Mouse (Mus musculus): ENCODE measurements around the gene Atg4d.
"Not testable (repeated sequence)": the region's sequence is repeated elsewhere in the genome, so short reads cannot be mapped to it uniquely, and the experiment has no call there.

Gene Atg4d

DNA sequence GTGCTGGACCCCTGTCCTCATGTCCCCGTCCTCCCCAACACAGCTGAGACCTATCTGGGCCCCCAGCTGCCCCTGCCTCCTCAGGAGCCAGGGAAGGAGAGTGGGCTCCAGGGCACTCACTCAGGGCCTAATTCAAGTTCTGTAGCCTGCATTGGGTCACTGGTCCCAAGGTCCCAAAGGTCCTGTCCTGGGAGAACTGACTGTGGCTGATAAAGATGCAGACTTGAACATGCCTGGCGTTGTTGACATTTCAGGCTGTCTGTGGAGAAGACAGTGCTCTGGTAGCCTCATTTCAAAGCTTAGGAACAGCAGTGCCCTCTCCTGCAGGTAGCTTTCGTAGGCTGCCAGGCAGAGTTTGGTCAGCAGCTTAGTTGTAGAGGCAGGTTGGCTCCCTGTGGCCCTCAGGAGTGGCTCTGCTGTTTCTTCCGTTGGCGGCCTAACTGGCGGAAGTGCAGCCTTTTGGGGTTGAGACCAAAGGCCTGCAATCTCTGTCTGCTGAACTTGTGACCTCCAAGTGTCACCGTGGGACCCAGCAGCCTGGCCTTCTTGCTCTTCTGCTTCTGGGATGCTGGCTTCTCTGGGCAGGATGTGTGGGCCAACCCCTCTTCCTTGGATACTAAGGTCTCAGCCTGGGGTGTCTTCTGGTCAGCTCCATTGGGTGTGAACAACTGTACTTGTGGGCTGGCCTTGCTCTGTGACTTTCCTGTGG lies 8.6 kb downstream of the Atg4d start:
- in situ Hi-C loops (cut with MboI, MseI) = no loop called here

DNA sequence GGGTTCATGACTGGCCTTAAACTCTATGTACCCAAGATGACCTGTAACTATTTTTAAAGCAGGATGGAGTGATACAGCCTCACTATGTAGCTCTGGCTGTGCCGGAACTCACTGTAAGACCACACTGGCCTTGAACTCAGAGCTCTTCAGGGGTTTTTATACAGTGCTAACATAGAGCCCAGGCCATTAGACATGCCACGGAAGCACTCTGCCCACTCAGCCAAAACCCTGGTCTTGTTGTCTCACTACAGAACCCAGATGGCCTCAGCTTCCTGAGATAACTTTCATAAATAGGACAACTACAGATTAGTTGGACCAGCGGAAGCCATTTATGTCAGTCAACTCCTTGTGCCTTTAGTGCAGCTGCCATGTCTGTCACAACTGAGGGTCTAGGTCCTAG lies 9.2 kb downstream of the Atg4d start:
- in situ Hi-C loops (cut with MboI, MseI) = no loop called here

DNA sequence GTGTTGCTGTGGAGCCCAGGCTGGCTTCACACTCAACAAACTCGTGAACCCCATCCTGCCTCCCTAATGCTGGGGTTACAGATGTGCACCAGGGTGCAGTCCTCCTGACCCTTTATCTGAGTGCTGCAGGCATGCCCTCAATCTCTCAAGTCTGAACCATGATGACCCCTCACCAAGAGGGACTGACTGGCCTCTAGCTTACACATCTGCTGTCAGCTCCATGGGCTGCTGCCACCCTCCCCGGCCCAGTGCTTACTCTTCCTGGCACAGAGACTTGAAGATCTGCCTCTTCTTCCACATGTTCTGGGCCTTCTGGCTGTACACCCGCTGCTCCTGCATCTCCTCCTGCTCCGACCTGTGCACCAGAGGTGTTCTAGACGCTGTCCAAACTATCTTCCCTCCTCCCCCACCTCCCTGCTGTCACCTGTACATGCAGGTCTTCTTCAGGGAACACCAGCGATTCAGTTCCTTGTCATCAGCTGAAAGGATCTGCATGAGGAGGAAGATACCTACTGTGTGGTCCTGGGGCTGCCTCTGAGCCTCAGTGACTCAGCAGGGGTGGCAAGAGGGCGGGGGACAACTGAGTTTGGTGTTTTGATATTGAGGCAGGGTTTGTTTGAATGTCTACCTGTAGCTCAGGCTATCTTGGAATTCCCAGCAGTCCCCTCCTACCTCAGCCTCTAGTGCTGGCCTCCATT lies 10.1 kb downstream of the Atg4d start:
- in situ Hi-C loops (cut with MboI, MseI) = no loop called here

DNA sequence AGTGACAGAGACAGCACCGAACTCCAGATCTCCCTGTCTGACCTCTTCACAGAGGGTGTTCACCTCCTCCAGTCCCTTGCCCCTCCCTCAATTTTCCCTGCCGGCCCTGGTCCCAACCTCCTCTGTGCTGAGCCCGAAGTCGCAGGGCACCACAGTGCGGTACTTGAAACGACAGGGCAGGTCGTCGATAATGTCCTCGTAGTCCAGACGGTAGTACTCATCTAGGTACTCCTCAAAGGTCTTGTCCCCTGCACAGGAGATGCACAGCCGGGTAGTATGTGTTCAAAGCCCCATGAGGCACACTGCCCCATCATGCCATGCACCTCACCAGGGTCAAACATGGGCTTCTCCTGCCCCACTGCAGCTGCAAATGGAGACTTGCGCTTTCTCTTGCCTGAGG lies 10.6 kb downstream of the Atg4d start:
- in situ Hi-C loops (cut with MboI, MseI) = no loop called here

DNA sequence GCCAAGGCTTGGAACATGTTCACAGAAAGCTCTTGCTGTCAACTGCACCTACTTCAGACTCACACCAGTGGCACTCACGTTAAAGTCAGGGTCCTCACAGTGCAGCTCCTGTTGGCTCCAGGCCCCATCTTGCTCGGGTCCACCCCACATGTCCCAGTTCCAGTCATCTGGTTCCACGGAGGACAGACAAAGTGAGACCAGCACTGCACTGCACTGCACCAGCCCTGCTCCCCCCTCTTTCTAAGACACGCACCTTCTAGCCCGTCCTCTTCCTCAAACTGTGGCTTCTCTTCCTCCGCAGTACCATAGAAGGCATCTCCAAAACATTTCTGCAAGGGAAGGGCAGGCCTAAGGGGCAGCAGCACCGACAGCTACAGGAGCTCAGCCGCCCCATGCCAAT lies 11.2 kb downstream of the Atg4d start:
- in situ Hi-C loops (cut with MboI, MseI) = no loop called here

DNA sequence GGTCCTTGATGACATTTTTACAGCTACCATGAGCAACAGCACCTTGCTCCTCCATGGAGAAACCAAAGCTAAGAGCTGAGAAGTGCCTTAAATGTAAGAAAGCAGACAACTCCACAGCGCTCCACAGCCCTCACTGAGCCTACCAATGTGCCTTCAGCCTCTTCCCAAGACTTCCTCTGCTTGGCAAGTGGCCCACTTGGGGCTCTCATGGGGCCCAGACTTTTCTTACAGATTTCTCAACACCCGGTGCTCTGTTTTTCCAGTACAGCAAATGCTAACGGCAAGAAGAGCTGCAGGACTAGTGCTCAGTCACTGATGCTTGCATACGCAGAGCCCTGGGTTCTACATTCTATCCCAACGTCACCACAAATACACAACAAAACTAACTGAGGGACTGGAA lies 12.7 kb downstream of the Atg4d start:
- in situ Hi-C loops (cut with MboI, MseI) = no loop called here

DNA sequence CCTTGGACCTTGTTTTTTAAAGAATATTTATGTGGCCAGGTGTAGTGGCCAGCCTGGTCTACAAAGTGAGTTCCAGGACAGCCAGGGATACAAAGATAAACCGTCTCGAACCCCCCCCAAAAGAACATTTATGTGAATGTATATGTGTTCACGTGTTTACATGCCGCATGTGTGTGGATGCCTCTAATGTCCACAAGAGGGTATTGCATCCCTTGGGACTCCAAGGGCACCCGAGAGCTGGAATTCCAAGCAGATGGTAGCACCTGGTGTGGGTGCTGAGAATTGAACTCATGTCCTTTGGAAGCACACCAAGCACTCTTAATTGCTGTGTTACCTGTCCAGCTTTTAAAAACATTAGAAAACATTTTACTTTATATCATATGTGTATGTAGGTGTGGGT lies 18.5 kb downstream of the Atg4d start:
- in situ Hi-C loops (cut with MboI, MseI) = no loop called here

DNA sequence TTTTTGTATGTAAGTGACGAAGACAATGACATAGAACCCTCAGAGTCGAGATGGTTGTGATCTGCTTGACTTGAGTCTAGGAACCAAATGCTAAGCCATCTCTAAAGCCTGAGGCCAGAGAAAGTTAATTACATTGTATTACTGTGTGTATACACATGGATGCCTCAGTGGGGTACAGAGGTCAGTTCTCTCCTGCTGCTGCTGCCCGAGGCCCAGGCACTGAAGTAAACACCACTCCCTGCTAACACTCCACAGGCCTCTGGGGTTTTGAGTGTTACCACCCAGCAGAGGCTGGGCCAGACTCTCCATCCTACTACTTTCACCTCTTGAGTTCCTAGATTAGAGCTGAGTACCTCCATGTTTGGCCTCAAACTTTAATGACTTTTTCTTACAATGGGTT lies 18.9 kb downstream of the Atg4d start:
- in situ Hi-C loops (cut with MboI, MseI) = no loop called here

DNA sequence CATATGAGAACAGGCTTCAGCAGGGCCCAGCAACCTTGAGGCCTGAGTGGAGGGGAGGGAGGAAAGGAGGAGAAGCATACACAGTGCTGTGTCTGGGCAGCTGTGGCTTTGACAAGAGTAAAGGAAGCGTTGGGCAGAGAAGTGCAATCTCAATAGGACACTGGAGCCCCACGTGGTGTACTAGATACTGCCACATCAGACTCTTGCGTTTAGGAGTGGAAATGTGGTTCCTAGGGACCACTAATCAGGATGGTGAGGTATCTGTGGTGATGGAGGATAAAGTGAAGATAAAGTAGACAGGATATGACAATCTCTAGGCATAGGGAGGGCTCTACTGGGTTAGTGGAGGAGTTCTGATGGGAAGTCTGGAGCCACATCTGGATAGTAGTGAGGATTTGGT lies 21.7 kb downstream of the Atg4d start:
- in situ Hi-C loops (cut with MboI, MseI) = loop anchor here (5.0 kb wide), 1 partner anchor 54 kb away; no protein-coding TSS in a partner anchor

DNA sequence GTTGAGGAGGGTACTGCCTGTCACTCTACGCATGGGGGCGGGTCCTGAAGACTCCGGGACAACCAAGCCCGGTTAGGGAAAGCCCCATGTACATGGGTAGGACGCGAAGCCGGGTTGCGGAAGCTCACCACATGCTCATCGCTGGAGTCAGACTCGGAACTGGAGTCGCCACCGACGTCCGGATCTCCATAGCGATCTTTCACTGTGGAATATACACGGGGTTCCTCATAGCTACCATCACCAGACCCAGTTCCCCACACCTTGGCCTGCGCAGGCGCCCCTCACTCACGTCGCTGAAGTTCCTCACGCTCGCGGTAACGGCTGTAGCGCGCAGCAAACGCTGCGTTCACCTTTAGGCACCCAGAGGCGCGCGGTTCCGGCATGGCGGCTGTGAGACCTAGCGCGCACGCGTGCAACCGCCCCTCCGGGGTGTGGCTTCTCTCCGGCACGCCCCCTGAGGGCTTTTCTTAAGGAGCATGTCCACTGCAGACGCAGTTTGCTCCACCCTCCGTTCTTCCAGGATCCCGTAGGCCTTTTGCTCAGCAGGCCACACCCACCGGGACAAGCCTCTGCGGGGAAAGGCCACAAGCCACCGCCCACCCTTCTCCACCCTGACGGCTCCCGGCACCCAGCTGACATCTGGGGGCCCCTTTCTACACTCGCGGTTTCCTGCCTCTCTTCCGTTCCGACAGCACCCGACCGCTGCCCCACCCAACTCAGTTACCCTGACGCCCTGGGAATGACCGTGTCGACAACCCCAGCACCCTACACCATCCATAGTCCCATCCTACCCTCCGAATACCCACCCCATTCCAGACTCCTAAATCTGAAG lies 22.7 kb downstream of the Atg4d start, which contains the start of gene Kri1:
Kri1 (minus strand) TSS at position 399 of the 832 bp plus-strand sequence.
- in situ Hi-C loops (cut with MboI, MseI) = loop anchor here (5.0 kb wide), 1 partner anchor 55 kb away; no protein-coding TSS in a partner anchor

DNA sequence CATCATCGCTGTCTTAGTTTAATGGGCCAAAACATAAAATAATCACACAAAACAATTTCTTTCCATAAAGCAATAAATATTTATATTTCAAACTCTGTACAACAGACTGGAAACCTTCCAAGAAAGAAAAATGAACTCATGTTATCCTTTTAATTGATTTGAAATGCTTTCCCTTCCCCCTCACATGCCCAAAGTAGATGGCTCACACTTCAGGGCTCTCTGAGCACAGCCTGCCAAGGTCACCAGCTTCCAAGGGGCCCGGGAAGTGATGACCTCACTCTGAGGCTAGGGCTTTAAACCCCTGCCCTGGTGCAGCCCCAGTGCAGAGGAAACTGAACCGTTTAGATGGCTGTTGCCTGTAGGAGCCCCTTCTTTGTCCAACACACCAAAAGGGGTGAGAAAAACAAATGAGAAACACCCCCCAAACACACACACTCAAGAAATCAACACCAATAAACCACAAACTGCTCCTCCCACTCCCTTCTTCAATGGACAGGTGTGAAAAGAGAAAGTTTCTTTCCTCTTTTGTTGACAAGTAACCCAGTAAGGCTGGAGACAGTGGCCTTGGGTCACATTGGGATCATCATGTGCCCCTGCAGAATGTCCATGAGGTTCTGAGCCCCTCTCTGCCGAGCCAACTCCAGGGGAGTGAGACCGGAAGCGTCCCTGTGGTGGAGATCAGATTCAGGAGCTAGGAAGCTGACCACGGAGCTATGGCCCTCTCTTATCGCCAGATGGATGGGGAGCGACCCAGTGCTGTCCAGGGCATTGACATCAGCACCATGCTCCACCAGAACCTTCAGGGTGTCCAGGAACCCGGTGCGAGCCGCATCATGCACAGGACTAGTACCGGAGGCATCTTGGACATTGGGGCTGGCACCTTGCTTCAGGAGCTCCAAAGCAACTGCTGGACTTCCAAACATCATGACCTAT lies 23.6 kb downstream of the Atg4d start:
- in situ Hi-C loops (cut with MboI, MseI) = loop anchor here (5.0 kb wide), 1 partner anchor 56 kb away; no protein-coding TSS in a partner anchor

DNA sequence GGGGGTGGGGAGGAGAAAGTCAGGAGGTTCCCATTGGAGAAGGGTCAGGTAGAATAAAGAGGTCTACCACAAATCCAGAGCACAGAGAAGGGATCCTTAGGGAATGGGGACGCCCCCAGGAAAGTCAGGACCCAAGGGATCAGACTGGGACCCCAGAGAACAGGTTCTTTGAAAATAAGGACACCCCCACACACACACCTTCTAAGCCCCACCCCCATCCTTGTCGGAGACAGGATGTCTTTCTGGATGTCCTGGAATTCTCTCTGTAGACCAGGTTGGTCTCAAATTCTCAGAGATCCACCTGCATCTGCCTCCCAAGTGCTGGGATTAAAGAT lies 24.2 kb downstream of the Atg4d start:
- in situ Hi-C loops (cut with MboI, MseI) = loop anchor here (5.0 kb wide), 1 partner anchor 57 kb away; no protein-coding TSS in a partner anchor

DNA sequence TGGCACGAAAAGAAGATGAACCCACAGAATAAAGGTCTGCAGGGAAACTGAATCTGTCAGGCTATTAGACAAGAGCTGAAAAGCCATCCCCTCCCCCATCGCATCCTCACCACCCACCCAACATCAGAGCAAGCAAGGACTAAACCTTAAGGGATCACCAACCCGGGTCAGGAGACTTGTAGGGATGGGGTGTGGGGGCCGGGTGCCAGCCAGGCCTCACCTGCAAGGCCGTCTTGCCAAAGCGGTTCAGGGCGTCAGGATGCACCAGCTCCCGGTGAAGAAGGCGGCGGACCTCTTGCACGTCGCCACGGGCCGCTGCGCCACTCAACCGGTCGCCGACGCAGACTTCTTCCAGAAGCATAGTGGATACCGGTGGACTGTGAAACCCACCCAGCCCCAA lies 25.5 kb downstream of the Atg4d start:
- in situ Hi-C loops (cut with MboI, MseI) = no loop called here

DNA sequence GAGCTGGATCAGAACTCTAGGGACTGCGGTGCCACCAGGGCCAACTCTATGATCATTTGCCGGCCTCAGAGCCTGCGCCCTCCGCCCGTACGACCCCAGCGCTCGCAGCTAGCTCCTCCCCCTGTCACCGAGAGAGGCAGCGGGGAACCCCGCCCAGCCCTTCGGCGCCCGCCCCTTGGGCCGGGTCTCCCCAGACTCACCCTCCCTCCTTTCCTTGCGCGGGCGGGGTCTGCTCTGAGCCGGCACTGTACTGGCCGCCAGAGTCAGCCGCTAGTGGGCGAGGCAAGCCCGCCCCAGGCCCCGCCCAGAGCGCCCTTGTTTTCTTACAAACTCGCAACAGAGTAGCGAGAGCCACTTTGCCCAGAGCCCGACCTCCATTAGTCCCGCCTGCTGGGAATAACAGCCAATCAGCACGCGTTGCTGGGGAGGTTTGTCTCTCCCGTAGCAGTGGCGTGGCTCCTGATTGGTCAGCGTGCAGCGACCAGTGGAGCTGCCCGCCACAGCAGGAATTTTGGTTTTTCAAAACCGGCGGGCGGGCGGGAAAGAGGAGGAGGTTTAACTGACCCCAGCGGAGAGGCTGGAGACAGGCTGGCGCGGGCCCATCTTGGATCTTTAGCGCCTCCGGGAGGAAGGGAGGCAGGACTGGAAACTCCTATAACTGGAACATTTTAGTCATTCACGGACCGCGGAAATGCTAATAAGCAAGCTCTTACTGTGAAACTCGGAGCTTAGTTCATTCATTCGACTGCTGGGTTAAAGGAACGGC lies 26.1 kb downstream of the Atg4d start, which contains the start of gene Cdkn2d:
Cdkn2d (minus strand) TSS at position 386 of the 766 bp plus-strand sequence.
- in situ Hi-C loops (cut with MboI, MseI) = no loop called here

DNA sequence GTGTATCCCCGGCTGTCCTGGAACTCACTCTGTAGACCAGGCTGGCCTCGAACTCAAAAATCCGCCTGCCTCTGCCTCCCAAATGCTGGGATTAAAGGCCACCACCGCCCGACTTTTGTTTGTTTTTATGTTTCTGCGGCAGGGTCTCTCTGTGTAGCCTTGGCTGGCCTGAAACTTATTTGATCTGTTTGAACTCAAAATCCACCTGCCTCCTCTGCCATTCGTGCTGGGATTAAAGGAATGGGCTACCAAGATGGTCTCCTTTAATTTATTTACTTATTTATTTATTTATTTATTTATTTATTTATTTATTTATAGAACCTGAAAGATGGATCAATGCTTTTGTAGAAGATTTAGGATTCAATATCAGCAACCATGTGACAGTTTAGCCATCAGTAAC lies 26.8 kb downstream of the Atg4d start:
- in situ Hi-C loops (cut with MboI, MseI) = not testable (repeated sequence)

DNA sequence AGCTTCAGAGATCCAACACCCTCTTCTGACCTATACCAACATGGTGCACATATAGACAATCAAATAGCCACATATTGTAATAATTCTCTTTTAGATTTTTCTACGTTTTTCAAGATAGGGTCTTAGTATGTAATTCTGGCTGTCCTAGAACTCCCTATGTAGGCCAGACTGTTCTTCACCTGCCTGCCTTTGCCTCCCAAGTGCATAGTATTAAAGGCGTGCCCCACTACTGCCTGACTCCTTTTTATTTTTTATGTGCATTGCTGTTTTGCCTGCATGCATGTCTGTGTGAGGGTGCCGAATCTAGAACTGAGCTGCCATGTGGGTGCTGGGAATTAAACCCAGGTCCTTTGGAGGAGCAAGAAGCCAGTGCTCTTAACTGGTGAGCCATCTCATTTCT lies 27.2 kb downstream of the Atg4d start:
- in situ Hi-C loops (cut with MboI, MseI) = no loop called here

DNA sequence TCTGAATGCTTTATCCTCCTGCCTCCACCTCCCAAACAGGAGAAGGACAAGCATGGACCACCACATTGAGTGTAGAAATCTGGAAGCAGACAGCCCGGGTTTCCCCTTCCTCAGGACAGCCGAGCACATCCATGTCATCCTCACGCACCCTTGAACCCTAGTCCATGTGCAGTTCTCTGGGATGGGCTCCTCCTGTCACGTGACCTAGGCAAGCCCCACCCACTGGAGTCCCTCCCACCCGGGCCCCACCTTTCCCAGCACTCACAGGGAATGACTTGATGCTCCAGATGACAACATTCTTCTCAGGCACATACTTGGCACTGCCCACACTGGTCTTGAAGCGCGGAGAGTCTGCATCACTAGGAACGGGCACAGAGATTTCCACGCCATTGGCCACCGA lies 33.9 kb downstream of the Atg4d start:
- in situ Hi-C loops (cut with MboI, MseI) = no loop called here

DNA sequence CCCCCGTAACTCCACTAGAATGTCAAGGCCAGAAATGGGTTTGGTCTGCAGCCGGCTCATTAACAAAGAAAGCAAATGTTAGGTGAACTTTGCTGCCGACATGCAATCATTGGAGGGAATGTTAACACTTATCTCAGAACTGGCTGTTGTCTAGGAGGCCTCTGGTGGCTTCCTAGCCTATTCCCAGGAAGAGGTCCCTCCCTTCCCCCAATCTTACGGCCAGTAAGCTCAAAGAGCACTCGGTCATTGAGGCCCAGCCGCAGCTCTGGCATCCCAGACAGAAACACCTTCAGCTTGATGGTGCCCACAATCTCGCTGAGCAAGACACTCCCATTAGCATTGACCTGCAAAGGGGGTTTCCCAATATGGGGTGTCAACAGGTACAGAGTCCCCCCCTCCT lies 40.0 kb downstream of the Atg4d start:
- in situ Hi-C loops (cut with MboI, MseI) = no loop called here

DNA sequence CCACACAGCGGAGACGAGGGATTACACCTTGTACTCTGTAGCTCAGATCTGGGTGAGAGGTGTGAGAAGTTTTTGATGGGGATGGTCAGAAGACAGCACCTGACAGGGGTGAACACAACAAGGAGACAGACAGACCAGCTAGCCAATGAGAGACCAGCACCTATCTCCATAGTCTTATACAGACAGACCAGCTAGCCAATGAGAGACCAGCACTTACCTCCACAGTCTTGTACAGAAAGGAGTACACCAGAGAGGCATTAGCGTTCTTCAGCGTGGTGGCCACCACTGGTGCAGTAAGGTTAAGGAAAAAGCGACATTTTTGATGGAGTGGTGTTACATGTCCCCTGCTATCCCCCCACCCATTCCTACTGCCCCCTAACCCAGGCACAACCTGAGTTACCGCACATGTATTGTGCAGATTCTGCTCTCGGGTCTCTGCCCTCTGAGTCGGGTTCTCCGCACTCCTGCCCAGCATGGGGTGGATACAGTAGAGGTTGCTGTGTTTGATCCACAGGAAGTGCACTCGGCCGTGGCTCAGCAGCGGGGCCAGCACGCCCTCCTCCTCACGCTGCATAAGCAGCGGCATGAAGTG lies 44.2 kb downstream of the Atg4d start:
- in situ Hi-C loops (cut with MboI, MseI) = no loop called here

DNA sequence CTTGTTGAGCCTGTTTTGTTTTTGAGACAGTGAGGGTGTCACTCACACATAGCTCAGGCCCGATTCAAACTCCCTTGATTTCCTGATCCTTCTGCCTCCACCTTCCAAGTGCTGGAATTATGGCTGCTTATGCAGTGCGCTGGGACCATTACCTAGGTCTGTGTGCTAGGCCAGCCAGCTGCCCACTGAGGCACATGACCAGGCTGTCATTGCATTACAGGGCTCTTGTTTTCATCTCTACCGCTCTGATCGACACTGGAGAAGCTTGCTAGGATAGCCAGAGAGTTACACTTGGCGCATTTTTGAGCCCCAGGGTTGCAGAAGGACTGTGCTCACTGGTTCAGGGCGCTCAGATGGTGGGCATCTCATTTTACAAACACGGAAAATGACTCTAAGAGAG lies 46.6 kb downstream of the Atg4d start:
- in situ Hi-C loops (cut with MboI, MseI) = no loop called here

All from T-helper 2 cell (primary cell).